Mouse (Mus musculus): ENCODE measurements around the gene Gm17490. TPM values are rescaled to one million over a fixed set of nuclear protein-coding genes. Genes with fewer than 3 reads are reported as not detected.

Gene Gm17490
- total RNA-seq (2021): not detected

DNA sequence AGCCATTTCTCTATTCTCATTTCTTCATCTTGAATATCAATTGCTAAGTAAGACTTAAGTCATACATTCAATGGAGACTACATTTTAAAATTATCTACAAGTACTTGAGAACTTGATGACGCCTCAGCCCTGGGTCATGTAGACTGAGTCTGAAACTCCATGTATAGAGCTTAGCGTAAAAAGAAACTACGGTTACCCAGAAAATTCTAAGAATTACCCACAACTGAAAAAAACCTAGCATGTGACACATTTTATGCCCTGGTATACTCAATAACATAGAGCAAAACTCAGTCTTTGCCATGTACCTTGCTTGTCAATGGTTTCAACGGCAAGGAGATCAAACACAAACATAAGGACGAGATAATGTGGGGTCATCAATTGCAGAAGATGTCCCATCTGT lies at the start of gene Gm17490:
TSS of gene Gm17490 (minus strand) at position 375 of the 400 bp plus-strand sequence.
- no peak for DNase-seq (ENCODE audit: low spot score)
- intact Hi-C loops (cut with DNase I): no loop called here

DNA sequence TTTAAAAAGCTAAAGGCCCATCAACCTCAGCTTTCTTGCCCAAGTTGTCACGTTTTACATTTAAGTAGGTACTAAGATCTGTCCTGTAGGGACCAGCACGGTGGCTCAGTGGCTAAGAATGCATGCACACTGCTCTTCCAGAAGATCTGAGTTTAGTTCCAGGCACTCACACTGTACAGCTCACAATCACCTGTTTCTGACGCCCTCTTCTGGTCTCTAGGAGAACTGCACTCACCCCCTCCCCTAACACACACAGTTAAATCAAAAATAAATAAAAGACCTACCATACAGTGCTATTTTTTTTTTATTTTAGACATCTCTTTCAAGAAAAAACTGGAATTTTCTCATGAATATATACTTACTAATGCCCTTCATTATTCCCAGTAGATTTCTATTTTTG lies 46.1 kb upstream of the Gm17490 start:
- intact Hi-C loops (cut with DNase I): no loop called here
- DNase-seq (ENCODE audit: low spot score): no peak

DNA sequence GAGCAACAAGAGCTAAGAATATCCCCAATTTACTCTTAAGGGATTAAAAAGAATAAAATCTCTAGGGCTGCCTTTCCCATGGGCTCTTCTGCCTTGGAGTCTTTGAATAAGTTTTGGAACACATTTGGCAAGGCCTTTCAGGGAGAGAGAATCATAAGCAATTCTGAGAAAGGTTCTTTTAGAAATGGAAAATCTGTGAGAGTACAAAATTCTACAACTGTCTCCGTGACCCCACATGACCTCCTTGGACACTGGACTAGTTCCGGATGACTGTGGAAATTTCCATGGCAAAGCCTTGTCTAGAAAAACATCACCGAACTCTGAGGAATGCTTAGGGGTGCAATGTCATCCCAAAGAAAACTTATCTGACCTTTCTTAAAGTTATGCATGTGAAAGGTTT lies 39.3 kb upstream of the Gm17490 start:
- intact Hi-C loops (cut with DNase I): loop anchor here (2.0 kb wide), 1 partner anchor 21 kb away; no protein-coding TSS in a partner anchor
- DNase-seq (ENCODE audit: low spot score): no peak

DNA sequence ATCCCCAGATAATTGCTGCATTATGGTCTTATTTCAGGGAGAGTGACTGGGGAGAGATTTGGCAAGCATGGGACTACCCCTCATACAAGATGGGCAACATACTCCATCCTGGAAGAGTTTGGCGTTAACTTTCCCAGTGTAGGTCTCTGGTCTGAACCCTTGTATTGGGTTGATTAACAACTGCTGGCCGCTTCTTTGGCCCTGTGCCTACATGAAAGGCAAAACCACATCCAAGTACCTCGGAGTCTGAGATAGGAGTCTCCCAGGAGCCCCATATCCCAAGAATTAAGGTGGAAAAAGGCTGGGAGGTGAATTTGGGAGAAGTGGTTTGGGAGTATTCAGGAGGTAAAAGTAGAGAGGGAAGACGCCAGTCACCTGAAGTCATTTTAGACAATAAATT lies 38.7 kb upstream of the Gm17490 start:
- intact Hi-C loops (cut with DNase I): loop anchor here (2.0 kb wide), 1 partner anchor 22 kb away; no protein-coding TSS in a partner anchor
- no peak for DNase-seq (ENCODE audit: low spot score)

DNA sequence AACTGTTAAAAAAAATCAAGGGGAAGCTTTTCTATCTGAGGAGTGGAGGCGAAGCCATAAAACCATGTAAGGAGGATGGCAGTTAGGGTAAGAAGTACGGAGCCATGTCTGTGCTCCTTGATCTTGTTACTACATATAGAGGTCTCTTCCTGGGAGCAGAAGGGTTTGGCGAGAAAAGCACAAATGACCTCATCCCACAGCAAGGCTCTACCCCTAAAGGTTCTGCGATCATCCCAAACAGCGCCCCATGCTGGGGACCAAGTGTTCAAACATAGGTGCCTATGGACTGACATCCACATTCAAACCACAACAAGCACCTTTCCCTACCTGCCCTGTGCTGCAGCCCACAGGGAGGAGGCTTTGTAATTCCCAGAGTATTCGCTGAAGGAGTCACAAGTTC lies 38.3 kb upstream of the Gm17490 start:
- intact Hi-C loops (cut with DNase I): loop anchor here (2.0 kb wide), 1 partner anchor 22 kb away; no protein-coding TSS in a partner anchor
- no peak for DNase-seq (ENCODE audit: low spot score)

DNA sequence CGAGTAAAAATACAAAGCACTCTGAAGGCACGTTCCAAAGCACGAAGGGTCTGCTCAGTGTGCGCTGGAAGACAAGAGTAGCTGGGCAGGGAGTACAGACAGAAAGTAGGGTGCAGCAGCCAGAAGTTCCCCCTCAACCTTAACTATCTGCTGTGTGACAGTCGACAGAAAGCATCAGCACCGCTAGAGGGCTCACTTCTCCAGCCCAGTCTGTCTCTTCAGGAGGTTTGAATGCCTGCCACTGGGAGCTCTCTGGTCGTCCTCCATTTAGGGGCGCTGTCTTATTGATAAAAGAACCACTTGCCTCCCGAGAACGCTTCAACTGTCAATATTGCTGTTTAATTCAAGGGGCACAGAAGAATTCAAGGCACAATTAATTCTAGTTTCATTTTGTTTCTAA lies 37.9 kb upstream of the Gm17490 start:
- DNase-seq (ENCODE audit: low spot score): peak; percentile 43
- intact Hi-C loops (cut with DNase I): loop anchor here (2.0 kb wide), 1 partner anchor 23 kb away; no protein-coding TSS in a partner anchor

DNA sequence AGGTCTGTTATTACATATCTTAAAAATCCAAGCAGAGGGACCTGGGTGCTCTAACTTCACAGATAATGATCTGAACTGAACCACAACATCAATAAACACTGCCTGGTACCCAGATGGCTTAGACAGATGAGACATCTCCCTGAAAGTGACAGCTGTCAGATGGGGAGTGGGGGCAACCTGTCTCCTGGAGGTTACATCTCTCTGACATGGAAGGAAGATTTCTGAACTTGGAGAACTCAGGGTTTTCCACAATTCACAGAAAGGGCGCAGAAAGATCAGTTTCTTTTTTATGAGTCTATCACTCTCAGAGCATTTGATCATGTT lies 36.8 kb upstream of the Gm17490 start:
- no peak for DNase-seq (ENCODE audit: low spot score)
- intact Hi-C loops (cut with DNase I): no loop called here

DNA sequence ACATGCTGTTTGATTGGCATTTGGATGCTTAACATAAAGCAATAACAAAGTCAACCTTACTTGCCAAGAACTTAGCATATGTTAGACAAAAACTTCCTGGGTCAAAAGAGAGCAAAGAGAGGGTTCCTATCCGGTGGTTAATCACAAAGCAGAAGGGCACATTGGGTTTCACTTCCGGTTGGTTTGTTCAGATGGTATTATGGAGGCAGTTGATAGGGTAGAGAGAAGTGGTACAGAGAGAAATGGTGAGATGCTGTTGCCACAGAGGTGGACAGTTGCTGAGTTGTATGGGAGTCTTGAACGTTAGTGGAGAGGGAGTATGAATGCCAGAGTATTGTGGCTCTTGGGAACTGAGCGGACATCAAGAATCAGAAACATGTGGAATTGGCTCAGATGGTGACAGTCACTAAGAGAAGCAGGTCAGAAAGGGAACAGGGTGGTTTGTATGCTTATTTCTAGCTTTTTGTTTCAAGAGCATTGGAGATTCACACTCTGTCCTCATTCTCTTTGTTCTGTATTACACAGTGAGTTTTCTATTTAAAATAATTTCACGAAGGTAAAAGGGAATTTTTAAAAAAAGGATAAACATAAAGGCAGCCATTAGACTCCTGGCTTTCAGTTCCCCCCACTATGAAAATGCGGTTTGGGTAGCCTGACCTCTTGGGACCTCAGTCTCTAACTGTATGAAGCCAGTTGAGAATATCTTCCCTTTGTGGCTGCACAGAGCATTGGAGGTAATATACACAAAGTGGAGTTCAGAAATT lies 36.3 kb upstream of the Gm17490 start:
- intact Hi-C loops (cut with DNase I): no loop called here
- no peak for DNase-seq (ENCODE audit: low spot score)

DNA sequence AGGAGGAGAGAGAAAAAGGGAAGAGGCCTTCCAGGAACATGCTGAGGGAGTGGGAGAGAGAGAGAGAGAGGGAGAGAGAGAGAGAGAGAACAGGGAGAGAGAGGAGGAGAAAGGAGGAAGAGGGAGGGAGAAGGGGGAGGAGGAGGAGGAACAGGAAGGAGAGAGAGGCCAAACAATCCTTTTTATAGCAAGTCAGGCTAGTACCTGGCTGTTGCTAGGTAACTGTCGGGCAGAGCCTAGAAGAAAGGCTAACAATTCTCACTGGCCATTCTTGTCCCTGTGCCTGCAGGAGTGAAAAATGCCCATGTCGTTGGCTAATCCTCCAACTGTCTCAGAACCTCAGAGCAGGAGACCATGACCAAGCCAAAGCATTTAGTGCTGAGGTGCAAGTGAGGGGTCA lies 33.2 kb upstream of the Gm17490 start:
- DNase-seq (ENCODE audit: low spot score): no peak

DNA sequence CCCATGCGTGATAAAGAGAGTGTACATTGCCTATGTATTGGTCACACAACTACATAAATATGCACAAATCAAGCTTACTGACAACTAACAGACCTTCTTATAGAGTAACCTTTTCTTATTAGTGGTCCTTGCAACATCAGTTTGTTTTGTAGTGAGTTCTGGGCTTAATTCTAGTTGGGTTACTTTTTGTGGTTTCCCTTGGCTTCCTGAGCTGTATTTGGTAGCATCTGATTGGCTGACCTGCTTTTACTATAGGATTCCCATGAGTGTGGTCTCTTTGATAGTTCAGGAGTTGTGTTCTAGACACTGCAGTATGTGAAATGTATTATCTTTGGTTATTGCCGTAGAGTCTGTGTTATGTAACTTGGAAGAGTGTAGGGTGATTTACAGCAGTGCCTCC lies 31.5 kb upstream of the Gm17490 start:
- intact Hi-C loops (cut with DNase I): no loop called here

More for the DNA sequence above, 33.2 kb upstream of the Gm17490 start:
- intact Hi-C loops (cut with DNase I): no loop called here

DNA sequence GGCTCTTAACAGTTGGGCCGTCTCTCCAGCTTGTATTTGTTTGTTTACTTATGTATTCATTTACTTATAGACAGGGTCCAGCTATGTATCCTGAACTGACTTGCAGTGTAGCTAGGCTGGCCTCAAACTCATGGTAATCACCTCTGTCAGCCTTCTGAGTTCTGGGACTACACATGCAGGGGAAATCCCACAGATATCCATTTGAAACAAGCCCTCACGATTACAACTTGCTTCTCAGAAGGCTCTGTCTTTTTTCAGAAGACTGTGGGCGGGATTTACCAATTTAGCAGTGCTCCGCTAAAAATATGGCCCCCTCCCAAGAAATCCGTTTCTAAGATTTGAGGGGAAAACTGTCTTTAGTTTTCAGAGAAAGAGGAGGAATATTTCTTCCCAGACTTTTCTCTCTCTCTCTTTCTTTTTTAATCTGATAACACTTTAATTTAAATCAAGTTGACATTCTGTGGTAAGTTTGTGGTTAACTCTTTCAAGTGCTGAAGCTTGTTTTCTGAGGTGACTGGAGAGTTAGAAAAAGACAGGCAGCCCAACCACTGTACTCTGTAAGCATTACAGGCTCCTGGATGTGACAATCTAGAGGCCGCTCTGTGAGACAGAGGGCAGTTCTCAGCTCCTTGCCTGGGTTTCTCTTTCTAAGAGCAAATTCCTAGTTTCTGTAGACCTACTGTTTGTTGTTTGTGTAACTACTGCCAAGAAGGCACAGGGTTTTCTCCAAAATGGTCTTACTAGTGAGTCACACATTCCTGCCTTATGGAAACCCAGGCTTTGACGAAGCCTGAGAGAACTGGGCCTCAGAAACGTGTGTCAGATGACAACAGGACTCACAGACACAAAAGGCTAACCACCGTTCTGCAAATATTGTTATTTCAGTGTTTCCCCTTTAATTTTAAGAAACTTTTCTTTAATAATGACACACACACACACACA lies 29.2 kb upstream of the Gm17490 start:
- intact Hi-C loops (cut with DNase I): no loop called here
- DNase-seq (ENCODE audit: low spot score): no peak

More for the DNA sequence above, 31.5 kb upstream of the Gm17490 start:
- no peak for DNase-seq (ENCODE audit: low spot score)

DNA sequence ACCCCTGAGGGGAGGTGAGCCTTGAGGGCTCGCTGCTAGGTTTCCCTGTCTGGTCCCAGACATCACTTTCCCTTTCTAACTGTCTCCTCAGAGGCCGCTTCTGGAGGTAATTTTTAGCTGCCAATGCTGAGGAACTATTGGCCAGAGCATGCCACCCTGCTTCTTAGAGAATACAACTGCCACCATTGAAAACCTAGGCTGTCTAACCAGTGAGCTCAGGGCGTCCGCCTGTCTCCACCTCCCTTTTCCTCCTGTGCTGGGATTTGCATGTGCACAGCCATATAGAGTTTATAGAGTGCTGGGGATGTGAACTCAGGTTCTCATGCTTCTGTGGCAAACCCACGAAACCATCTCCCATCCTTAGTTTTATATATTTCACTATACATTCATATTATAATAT lies 27.7 kb upstream of the Gm17490 start:
- no peak for DNase-seq (ENCODE audit: low spot score)
- intact Hi-C loops (cut with DNase I): no loop called here

DNA sequence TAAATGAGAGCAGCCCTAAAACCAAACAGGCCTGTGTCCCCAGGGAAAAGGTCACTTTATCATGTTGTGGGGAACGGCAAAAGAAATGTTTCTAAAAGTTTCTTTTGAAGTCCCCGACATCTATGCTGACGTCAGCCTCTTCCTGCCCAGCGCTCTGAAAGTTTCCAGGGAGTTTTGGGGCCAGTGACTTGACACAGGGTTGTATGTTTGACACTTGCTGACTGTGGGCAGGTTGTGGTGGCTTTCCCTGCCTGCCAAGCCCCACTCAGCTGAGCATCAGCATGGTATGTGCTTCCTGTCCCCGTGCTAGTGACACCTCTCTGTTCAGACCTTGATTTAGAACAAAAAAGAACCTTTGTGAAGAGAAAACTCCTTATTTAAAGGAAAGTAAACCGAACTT lies 27.3 kb upstream of the Gm17490 start:
- DNase-seq (ENCODE audit: low spot score): no peak
- intact Hi-C loops (cut with DNase I): no loop called here

DNA sequence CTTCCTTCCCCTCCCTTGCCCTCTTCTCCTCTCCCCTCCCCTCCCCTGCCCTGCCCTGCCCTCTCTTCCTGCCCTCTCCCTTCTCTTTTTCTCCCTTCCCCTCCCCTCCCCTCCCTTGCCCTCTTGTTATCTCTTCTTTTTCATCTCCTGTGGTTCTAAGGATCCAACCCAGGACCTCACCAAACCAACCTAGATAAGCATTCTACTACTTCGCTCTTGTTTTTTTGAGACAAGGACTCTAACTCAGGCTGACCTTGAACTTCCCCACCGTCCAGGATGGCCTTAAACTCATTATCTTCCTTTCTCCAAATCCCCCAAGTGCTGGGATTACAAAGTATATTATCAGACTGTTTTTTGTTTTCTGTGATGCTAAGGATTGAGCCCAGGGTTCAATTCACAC lies 26.7 kb upstream of the Gm17490 start:
- intact Hi-C loops (cut with DNase I): no loop called here
- DNase-seq (ENCODE audit: low spot score): no peak

DNA sequence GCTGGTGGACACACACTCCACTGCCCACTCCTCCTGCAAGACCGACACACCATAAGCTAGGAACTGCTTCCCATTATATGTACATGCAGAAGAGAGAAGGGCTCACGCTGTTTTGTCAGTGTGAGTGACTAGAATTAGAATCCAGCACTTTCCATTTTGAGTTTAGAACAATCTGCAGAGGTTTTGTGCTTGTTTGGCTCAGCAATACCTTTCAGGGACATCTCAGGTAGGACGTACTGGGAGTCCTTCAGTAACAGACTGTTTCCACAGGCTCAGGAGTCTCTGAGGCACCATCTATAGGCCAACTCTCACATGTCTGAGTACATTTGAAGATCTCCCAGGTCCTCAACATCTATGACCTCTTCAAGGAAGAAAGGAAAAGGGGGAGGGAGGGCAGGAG lies 26.1 kb upstream of the Gm17490 start:
- DNase-seq (ENCODE audit: low spot score): no peak
- intact Hi-C loops (cut with DNase I): no loop called here

DNA sequence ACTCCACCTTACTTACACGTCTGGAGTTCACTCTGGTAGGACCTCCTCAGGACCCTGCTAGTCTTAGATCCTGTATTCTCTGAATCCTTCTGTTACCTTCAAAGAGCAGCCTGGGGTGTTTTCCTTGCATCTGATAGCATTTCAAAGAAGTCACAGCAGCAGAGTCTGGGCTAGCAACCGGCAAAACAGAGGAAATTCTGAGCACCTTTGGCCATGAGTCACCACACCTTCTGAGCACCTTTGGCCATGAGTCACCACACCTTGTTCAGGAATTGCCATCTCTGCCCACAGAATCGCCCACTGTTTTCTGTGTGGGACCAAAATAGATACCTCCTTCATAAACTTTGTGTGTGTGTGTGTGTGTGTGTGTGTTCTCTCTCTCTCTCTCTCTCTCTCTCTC lies 25.4 kb upstream of the Gm17490 start:
- DNase-seq (ENCODE audit: low spot score): no peak
- intact Hi-C loops (cut with DNase I): no loop called here

DNA sequence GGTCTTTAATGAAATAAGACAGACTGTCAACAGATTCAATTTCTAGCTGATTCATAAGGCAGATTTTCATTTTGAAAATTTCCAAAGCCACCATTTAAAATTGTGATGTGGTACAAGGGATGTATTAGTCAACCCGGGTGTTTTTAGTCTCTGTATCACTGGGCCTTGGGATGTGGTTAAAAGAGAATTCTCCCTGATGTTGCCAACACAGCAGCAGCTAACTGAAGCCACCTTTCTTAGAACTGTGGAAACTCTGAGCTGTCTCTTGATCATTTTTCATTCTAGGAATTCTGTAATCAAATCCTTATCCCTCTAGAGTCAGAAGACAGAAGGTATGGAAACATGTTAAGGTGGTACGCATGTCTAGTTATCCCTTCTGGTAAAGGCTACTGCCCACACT lies 19.2 kb upstream of the Gm17490 start:
- DNase-seq (ENCODE audit: low spot score): no peak
- intact Hi-C loops (cut with DNase I): no loop called here

DNA sequence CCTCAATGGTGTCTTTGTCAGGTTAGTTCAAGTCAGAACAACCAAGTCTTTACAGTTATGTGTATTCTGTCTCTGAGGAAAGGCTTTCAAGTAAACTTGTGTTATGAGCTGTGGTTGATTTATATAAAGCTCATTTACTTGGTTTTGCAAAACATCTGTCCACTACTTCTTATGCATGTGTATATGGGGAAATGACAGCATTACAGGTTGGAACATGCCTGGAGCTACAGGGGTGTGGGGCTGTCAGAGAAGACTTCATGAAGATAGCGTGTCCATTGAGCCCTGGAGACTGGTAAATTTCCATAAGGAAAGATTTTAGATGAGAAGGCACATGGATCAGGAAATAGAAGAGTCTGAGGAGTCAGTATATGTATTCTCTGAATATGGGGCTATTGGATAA lies 18.0 kb upstream of the Gm17490 start:
- intact Hi-C loops (cut with DNase I): no loop called here
- no peak for DNase-seq (ENCODE audit: low spot score)

DNA sequence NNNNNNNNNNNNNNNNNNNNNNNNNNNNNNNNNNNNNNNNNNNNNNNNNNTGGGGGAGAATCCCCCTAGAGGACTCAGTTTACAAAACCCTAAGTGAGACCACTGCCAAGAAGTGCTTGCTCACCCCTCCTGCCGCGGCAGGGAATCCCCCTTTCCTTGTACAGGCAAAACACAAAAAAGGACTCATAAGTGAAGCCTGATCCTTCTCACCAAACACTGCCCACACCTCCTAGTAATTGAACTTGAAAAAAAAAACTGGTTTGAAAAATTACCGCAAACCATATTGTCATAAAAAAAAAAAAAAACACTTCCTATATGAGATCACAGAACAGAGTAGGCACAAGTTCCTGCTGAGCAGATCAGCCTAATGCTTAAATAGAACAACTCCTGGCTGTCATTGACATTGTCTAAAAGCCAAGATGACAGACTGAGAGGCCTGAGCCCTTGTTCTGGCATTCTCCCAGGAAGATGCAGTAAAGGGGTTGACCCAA lies 16.4 kb upstream of the Gm17490 start, which contains the start of gene Il2ra:
TSS of gene Il2ra (plus strand) at position 357 of the 491 bp plus-strand sequence.
- DNase-seq (ENCODE audit: low spot score): no peak
- intact Hi-C loops (cut with DNase I): no loop called here

DNA sequence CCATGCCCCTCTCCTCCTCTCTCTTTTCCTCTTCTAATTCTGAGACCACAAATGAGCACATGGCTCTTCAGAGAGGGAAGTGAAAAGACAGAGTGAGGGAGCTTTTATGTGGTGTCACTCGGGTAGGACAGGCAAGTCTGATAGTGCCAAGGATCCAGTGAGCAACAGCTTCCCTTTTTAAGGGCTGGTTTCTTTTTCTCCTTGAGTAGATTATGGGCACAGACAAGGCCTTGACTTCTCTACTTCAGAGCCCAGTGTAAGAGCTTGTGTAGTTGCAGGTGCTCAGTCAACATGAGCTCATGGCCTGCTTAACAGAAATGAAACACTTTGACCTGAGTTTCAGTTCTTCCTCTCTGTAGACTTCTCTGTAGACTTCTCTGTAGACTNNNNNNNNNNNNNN lies 11.1 kb upstream of the Gm17490 start:
- intact Hi-C loops (cut with DNase I): no loop called here
- DNase-seq (ENCODE audit: low spot score): no peak

DNA sequence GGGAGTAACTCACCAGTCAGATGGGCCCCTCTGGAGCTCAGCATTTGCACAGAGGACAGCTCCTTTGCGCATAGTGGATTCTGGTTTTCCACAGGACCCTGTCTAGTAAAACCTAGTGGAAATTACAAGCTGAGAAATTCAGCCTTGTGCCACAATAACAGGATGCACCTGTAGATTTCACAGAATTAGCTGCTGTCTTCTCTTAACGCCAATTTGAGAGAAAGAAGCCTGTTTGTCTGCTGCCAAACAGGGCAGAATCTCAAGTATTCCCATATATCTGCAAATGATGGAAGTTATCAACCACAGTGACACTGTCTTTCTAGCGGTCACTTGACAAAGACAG lies 10.0 kb upstream of the Gm17490 start:
- DNase-seq (ENCODE audit: low spot score): no peak
- intact Hi-C loops (cut with DNase I): no loop called here
